Mouse (Mus musculus): ENCODE results near the gene Zfp503.

- TF ChIP-seq CTCF (conservative IDR thresholded peaks at IDR 0.05 in 1 of 2, IDR thresholded peaks at IDR 0.05 in 1 of 2; ENCODE audit: low read depth in 2 of 2, low read length in 2 of 2) (no peak), EP300 (IDR thresholded peaks at IDR 0.05; ENCODE audit: low read length) (no peak), E2F4 (IDR thresholded peaks at IDR 0.05; ENCODE audit: insufficient replicate concordance, low read depth, low read length) (no peak), POLR2A (IDR thresholded peaks at IDR 0.05; ENCODE audit: low read depth, low read length) (no peak), USF2 (conservative IDR thresholded peaks at IDR 0.05; ENCODE audit: low read depth, low read length) (no peak)
Observed at GRCm38 (mm10) chr14:21991856-21992255, 2.5 kb upstream of the Zfp503 start.
